Mouse (Mus musculus): ENCODE data around the gene Inpp5b.
A peak's percentile ranks its signal among the peaks of the same experiment; 100 is the strongest.

Gene Inpp5b

DNA sequence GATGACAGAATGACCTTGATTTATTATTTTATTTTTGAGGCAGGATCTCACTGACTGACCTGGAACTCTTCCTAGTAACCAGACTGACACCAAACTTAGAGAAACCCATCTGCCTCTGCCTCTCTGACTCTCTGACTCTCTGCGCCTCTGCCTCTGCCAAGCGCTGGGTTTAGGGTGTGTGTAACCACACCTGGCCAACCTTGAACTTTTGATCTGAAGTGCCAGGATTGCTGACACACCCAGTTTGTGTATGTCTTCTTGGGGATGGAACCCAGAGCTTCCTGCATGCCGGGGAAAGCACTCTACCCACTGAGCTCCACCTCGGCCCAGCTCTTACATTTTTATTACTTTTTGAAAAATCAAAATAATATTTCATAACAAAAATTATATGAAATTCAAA, 77.2 kb downstream of the Inpp5b start:
- no peak for DNase-seq

DNA sequence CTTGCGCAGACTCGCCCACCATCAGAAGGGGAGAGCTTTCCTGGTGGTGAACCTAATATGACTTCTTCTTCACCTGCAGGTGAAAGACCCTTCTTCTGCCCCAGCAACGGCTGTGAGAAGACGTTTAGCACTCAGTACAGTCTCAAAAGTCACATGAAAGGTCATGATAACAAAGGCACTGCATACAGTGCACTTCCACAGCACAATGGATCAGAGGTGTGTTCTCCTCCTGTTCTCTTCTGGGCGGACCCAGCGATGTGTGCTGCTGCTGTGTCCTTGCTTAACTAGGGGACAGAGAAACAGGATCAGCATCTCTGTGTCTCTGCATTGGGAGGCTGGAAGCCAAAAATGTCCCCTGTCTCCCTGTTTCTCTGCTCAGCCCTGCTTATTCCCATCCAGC, 83.3 kb downstream of the Inpp5b start:
- no peak for DNase-seq

- no peak for DNase-seq
Measured at GRCm38 (mm10) chr4:124825371-124825965, 83.8 kb downstream of the Inpp5b start.

DNA sequence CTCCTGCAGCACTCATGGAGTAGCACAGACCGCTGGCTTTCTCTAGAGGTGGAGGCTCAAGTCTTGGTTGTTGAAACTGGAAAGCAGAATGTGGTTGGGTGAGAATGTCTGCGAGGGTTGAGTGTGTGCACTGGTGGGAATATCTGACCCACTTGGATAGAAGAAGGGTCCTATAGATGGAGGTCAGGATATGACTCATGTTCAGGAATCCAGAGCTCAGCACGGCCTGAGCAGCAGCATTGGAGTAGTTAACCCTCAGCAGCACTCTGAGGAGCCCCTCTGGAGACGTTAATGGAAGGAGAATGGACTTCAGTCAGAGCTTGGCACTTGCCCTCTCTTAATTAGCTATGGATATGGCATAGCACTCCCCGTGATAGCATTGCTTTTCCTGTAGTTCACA, 88.0 kb downstream of the Inpp5b start:
- DNase-seq, result no peak

DNA sequence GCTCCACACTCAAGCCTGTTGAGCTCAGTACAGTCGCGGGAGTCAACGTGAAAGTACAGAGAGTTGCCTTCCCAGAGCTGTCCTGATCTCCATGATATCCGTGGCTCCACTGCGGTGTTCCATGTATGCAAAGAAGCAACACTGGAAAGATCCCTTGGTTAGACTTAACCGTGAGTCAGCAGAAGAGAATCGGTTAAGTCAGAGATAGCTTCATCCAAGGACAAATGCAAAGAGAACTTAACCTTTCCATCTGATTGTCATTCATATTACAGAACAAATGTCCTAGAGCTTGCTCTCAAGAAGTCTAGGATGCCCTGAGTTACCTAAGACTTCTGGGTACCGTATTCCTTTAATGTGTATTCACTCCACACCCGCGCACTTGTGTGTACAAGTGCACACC, 91.1 kb downstream of the Inpp5b start:
- no peak for DNase-seq

GRCm38 (mm10) chr4:124838035-124838700, 96.5 kb downstream of the Inpp5b start:
- no peak for DNase-seq

DNA sequence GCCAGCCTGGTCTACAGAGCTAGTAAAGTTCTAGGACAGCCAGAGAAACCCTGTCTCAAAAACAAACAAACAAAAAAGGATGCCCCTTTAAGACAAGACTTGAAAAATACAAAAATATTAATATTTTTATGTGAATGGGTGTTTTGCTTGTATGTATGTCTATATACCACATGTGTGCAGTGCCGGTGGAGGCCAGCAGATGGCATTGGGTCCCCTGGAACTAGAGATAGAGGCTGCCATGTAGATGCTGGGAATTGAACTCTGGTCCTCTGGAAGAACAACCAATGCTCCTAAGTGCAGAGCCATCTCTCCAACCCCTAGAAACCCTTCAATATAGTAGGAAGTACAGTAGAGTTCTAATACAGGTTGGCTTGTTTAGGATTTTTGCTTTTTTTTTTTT, 99.3 kb downstream of the Inpp5b start:
- DNase-seq, result no peak

DNA sequence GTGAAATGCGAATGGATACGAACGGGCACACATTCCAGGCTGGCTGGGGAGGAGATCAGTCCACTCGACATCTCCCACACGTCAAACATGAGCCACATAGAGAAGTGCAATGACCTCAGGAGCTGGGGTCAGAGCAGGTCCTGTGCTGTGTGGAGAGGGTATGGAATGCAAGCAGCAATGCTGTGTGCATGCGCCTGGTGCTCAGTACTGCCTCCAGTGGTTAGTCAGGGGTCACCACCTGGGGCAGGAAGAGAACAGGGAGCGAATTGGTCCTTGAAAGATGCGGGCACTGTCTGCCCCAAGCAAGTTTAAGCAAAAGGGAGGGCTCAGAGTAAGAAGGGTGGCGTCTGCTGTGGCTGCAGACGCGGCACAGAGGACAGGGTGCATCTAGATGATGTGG, 101.8 kb downstream of the Inpp5b start:
- DNase-seq, result no peak

DNA sequence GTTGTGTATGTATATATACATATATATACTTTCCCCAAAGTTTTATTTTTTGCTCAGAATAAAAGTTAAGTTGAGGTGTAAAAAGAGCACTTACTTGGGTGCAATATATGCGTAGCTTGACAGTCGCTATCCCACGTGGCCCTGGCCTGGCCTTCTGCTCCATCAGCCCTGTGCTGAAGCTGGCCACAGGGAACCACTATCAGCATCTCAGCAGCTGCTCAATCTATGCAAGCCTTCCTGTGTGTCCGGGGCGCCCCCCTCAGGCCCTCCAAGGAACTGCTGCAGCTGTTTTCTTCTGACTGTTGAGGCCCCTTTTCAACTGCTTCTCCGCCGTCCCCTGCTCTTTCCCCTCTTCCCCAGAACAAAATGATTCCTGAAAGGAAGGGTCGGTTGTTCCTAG, 105.9 kb downstream of the Inpp5b start:
- DNase-seq, result peak; percentile 86

GRCm38 (mm10) chr4:124849631-124850260, 108.1 kb downstream of the Inpp5b start:
- peak; percentile 68 for DNase-seq

DNA sequence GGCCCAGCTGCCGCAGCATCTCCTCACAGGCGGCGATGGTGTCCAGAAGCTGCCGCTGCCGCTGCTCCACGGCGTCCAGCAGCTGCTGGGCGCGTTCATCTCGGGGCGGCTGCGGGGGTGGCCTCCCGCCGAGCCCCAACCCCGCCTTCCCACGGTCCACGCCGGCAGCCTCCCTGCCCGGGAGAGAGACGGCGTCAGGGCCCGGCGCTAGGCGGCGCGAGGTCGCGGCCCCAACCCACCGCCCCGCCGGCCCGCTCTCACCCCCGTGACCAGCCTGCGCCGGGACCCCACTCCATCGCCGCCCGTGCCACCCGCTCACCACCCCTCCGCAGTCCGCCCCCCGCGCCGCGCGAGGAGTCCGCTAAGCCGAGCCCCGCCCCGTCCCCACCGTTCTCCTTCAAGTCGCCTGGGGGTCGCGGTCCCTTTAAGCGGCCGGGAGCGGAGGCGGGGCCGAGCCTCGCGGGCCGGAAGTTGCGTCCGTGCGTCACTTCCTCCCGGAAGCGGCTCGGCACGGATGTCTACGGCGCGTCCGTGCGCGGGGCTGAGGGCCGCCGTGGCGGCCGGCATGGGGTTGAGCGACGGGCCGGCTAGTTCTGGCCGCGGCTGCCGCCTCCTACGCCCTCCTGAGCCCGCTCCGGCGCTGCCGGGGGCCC, 108.7 kb downstream of the Inpp5b start, which contains the start of gene Yrdc:
TSS of gene Yrdc (plus strand) at position 419 of the 653 bp plus-strand sequence.
- DNase-seq, result peak; percentile 95
